Mouse (Mus musculus) yolk sac, embryonic 10.5 days (tissue): Measurements from ENCODE around the gene Sgcd.

Experiments used
- DNase-seq: peaks from one replicate; pipeline ENCODE4 v3.0.0-alpha.2; 2017; ENCODE audit warnings: low spot score

Sgcd gene

GRCm38 (mm10) chr11:47132410-47132809, 856.4 kb downstream of the Sgcd start:
- DNase-seq, result no peak

GRCm38 (mm10) chr11:47130432-47130831, 858.3 kb downstream of the Sgcd start:
- DNase-seq, result no peak

GRCm38 (mm10) chr11:47129992-47130391, 858.8 kb downstream of the Sgcd start:
- DNase-seq, result no peak

- DNase-seq, result no peak
These were observed 859.6 kb downstream of the Sgcd start for GRCm38 (mm10) chr11:47129166-47129565.

GRCm38 (mm10) chr11:47128331-47128730, 860.4 kb downstream of the Sgcd start:
- no peak for DNase-seq

DNA sequence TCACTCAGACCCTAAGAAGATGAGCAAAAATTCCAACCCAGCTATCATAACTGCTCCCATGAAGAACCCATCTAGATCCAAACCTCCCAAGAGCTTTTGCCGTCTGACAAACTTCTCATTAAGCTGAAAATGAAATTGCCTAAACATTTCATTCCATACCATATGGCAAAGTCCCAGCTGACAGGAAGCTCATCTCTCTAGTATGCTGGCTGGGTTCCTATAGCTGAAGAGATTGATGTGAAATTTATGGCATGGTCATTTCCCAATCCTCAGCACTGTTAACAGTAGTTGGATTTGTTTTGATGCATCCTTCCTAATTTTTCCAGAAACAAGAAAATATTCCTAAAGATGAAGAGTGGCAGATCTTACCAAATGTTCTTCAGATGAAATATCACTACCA, 867.9 kb downstream of the Sgcd start:
- no peak for DNase-seq

- DNase-seq, result no peak
These were observed 870.9 kb downstream of the Sgcd start for GRCm38 (mm10) chr11:47117896-47118295.

DNA sequence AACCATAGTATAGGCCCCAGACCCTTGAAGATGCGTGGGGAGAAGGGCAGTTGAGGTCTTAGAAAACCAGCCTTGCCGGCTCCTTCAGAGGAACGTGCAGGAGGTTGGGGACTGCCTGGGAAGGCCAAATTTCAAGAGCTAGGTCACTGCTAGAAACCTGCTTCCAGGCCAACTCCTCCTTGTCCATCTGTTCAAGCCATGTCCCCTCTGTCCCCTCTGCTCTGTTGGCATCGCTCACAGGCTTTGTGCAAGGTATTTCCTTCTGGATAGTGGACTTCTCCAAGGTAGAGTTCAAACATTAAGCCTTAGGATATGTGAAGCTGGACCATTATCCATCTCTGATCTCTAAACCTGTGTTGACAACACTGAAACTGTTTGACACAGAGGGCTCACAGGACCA, 874.4 kb downstream of the Sgcd start:
- no peak for DNase-seq

GRCm38 (mm10) chr11:47113081-47113480, 875.7 kb downstream of the Sgcd start:
- no peak for DNase-seq

- DNase-seq, result no peak
These were observed 878.5 kb downstream of the Sgcd start for GRCm38 (mm10) chr11:47110314-47110713.

DNA sequence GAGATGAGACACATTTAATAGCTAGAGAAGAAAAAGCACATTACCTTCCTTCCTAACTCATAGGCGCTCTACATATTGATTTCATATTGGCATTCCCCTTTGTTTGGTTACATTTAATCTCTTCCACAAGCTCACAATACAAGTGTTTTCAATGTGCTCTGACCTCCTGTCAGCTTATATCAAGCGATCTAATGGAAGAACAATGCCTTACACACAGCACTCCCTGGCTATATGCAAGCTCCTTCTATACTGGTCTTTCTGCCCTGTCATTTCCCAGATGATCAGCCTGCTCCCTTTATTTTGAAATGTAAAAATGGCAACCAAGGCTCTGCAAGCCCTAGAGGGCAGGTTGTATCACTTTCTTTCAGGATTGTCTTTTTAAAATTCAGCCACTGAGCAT, 881.1 kb downstream of the Sgcd start:
- DNase-seq, result no peak

DNA sequence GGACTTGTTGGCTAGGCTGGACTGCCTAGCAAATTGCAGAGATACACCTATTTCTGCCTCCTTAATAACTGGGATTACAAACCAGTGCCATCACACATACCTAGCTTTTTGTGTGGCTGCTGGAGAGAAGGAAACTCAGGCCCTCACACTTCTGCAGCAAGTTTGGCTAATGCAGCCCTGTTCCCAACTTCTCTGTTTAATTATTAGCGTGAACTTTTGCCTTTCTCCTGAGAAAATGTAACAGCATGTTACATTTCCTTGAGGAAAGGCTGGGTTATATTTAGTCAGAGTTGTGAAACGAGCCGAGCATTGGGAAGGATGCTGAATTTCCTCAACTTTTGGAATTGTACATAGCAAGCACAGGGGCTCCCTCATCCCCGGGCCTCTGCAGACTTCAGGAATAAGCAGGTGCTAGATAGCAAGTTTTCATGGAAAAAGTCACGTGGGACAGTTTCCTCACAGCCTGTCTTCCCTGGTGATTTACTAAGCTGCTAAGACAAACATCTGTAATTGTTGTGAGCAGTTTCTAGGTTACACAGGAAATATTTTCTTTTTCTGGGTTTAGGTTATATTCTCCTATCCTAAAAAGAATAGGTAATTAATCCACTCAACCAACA, 895.4 kb downstream of the Sgcd start:
- DNase-seq, result peak; percentile 20

GRCm38 (mm10) chr11:47082517-47082916, 906.3 kb downstream of the Sgcd start:
- DNase-seq, result no peak

DNA sequence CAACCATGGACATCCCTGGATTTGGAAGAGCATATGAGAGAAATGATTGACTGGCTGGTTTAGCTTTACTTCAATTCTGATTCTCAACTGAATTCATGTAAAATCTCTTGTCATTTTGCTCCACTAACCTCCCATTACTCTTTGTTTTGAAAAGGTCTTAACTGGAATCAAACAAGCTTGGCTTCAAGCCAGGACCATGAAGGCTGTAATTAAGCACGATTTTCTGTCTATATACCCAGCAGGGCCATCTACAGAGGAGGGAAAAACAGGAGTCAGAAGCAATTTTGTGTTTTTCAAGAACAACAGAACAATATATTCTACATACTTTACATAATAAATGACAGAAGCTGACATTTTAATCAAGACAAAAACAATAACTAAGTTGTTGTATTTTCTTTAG, 915.2 kb downstream of the Sgcd start:
- no peak for DNase-seq

DNA sequence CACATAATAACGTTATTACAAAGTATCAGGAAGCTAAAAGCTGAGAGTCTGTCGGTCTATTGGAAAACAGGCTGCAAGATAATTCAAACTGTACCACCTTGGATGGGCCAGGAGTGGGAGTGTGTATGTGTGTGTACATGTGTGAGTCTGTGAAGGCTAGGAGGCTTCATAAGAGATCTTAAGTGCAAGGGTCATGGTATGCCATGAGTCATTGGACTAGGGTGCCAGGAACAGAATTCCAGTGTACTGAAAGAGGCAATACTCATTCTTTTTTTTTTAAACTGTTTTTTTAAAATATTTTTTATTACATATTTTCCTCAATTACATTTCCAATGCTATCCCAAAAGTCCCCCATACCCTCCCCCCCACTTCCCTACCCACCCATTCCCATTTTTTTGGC, 917.6 kb downstream of the Sgcd start:
- no peak for DNase-seq

DNA sequence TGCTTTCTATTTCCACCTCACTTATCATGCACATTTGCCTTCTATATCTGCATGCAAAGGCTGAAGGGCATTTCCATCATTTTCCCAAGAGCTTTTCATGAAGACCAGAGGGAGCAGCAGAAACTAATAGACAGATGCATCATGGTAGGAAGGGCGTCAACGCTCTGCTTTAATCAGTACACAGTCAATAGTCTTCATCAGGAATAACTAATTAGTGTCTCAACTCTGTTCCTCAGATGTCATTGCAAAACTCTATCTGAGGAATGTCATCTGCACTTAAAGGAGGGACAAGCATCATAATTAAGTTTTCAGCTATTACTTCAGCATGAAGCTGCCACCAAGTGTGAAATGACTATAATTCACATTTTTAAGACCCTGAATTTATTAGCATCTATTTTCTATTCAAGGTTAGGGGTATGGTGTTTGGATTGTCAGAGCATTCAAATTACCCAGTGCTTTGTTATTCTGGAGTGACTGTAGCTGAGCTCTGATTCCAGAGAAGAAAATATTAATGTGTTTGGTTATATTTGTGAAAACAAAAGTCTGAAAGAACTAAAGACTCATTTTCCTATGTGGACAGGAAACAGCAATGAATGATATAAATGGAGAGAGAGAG, 918.9 kb downstream of the Sgcd start:
- DNase-seq, result no peak

DNA sequence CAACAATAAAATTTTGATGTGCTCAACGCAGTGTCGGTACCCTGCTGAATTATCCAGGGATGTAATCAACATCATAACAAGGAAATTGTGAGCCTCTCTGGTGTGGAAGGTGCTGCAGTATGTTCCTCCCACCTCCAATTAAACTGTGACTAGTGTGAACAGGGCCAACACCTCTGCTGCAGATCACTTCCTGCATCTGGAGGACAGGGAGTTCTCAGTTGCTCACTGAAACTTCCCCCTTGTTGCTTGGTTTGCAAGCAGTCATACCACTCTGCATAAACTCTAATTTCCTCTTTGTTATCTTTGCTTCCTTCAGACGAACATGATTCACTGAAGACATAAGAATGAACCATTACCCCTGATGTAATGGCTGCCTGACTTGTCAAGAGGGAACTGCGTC, 925.1 kb downstream of the Sgcd start:
- no peak for DNase-seq

GRCm38 (mm10) chr11:47050390-47050789, 938.4 kb downstream of the Sgcd start:
- no peak for DNase-seq

- DNase-seq, result no peak
These were observed 939.0 kb downstream of the Sgcd start for GRCm38 (mm10) chr11:47049756-47050155.

- no peak for DNase-seq
These were observed 956.5 kb downstream of the Sgcd start for GRCm38 (mm10) chr11:47032318-47032717.

- DNase-seq, result no peak
These were observed 967.9 kb downstream of the Sgcd start for GRCm38 (mm10) chr11:47020874-47021273.

DNA sequence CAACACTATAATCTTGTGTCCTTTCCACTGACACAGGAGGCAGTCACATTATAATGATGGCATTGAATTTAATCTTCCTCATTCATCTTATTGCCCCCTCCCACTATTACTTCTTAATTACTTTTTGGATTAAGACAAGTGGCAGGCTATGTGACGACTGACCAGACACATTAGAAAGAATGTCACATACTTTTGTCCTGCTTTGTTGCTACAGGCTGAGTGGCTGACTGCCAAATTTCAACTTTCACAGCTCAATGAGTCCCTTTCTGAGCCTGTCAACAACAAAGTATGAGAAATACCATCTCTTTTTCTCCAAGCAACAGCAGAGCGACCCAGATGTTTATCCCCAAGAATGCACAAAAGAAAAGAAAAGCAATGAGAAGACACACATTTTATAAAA, 970.6 kb downstream of the Sgcd start:
- DNase-seq, result no peak

DNA sequence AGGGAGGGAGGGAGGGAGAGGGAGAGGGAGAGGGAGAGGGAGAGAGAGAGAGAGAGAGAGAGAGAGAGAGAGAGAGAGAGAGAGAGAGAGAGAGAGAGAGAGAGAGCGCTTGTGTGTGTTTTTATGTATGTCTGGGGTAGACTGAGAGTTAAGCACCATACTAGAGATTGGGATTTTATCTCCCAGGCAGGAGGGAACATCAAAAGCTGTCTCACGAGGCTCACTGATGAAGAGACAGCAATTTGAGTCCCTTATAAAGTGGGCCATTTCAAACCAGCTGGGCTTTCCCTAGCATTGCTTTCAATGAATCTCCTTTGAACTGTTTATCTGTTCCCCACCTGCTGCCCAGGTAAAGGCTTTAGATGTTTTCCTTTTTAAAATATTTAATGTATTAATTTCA, 973.1 kb downstream of the Sgcd start:
- no peak for DNase-seq

DNA sequence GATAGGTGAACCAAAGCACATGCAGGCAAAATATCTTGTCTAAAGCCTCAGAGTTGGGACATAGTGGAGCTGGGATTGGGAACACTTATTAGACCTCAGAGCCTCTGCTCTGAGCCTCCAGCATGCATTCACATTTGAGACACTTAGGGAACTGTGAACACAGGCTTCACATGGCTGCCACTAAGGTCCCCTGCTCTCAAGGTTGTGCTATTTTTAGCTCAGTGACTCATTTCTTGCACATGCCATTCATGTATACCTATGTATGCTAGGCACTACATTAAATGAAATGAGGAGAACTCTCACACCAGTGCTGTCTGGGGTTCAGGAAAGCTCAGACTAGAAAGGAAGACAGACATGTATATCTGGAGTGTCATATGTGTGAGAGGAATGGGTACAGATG, 974.5 kb downstream of the Sgcd start:
- no peak for DNase-seq
